Mouse (Mus musculus) forebrain, embryonic 16.5 days (tissue): ENCODE results near the gene Kank3. TPM values are rescaled to one million over a fixed set of nuclear protein-coding genes. Genes with fewer than 3 reads are reported as not detected.
"Not testable (repeated sequence)": the region's sequence is repeated elsewhere in the genome, so short reads cannot be mapped to it uniquely, and the experiment has no call there.

ENCODE experiments used
- ATAC-seq: fragments of 200-750 bp; cut with Nextera tagmentation; 2 replicates; pipeline ENCODE4 v1.8.0; 2017; ENCODE audit warnings: mild to moderate bottlenecking, moderate library complexity
- H3K27ac ChIP-seq: fragments of 300-500 bp; sonication (generic); 2 replicates; pipeline ENCODE4 v1.5.1; 2014; ENCODE audit warnings: low read length, control low read depth
- H3K27me3 ChIP-seq: fragments of 300-500 bp; sonication (generic); replicated peaks from 2 replicates; pipeline ENCODE4 v1.6.1; 2014; ENCODE audit warnings: low read length; ENCODE audit not compliant: control insufficient read depth, insufficient read depth
- H3K36me3 ChIP-seq: fragments of 300-500 bp; sonication (generic); 2 replicates; pipeline ENCODE4 v1.6.1; 2014; ENCODE audit not compliant: control insufficient read depth, insufficient read depth
- H3K4me1 ChIP-seq: fragments of 300-500 bp; sonication (generic); replicated peaks from 2 replicates; pipeline ENCODE4 v1.6.1; 2014; ENCODE audit warnings: low read length; ENCODE audit not compliant: control insufficient read depth, insufficient read depth
- H3K4me2 ChIP-seq: fragments of 300-500 bp; sonication (generic); 2 replicates; pipeline ENCODE4 v1.6.1; 2014; ENCODE audit warnings: mild to moderate bottlenecking, low read length, control low read depth
- H3K4me3 ChIP-seq: fragments of 300-500 bp; sonication (generic); replicated peaks from 2 replicates; pipeline ENCODE4 v1.5.1; 2014; ENCODE audit warnings: mild to moderate bottlenecking, low read length, control low read depth
- H3K9ac ChIP-seq: fragments of 300-500 bp; sonication (generic); replicated peaks from 2 replicates; pipeline ENCODE4 v1.6.1; 2014; ENCODE audit warnings: low read depth, low read length, control low read depth
- H3K9me3 ChIP-seq: fragments of 300-500 bp; sonication (generic); 2 replicates; pipeline ENCODE4 v1.6.1; 2016; ENCODE audit warnings: low read length; ENCODE audit not compliant: control insufficient read depth
- WGBS: fragments of 180-500 bp; shearing (Covaris S2); extraction: QIAGEN DNeasy Blood & Tissue Kit; methylation state at CpG from one replicate; pipeline ENCODE4 v1.1.7; 2014; 5-methylcytosine and 5-hydroxymethylcytosine counted together
- polyA plus RNA-seq: library from polyadenylated mRNA; unstranded; fragments of >200 nt; fragmentation: Nextera tagmentation; extraction: Ambion mirVana; gene quantifications from 2 replicates; pipeline ENCODE4 v1.2.1, GENCODE M21; 2015

Gene Kank3
- polyA plus RNA-seq, 1 experiment from 2014 or later, result 45.4 TPM

DNA sequence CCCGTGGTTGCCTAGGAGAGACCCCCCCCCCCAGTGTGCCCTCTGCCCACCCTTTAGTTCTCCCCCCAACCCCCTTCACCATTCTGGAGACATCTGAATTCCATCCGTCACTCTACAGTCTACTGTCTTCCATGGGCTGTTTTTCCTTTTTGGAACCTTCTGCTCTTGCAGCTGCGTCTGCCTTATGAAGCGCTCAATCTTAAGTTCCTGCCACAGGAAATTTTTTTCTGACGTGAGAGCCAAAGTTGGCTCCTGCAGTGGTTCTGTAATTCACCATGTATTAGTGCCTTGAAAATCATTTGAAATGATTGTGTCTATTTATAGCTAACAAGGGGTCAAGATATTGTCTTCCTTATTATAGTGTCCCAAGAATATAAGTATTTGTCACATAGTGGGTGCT, 6.3 kb downstream of the Kank3 start:
- H3K4me1 ChIP-seq, result peaks cover 17% of the 10 kb centered on the region
- no peaks in the 10 kb centered on the region for H3K9me3 ChIP-seq
- WGBS, result 56% methylated on average over 5 of the region's 5 CpGs
- peak overlapping the region; percentile 90; the same call in 1 of the 2 replicates for H3K27ac ChIP-seq
- H3K27me3 ChIP-seq, result no peaks in the 10 kb centered on the region
- no peak overlapping the region for H3K9ac ChIP-seq
- H3K4me2 ChIP-seq, result peak overlapping the region; percentile 95
- peaks cover 14% of the 10 kb centered on the region for H3K36me3 ChIP-seq
- ATAC-seq, result no peak
- H3K4me3 ChIP-seq, result peak overlapping the region; percentile 63

DNA sequence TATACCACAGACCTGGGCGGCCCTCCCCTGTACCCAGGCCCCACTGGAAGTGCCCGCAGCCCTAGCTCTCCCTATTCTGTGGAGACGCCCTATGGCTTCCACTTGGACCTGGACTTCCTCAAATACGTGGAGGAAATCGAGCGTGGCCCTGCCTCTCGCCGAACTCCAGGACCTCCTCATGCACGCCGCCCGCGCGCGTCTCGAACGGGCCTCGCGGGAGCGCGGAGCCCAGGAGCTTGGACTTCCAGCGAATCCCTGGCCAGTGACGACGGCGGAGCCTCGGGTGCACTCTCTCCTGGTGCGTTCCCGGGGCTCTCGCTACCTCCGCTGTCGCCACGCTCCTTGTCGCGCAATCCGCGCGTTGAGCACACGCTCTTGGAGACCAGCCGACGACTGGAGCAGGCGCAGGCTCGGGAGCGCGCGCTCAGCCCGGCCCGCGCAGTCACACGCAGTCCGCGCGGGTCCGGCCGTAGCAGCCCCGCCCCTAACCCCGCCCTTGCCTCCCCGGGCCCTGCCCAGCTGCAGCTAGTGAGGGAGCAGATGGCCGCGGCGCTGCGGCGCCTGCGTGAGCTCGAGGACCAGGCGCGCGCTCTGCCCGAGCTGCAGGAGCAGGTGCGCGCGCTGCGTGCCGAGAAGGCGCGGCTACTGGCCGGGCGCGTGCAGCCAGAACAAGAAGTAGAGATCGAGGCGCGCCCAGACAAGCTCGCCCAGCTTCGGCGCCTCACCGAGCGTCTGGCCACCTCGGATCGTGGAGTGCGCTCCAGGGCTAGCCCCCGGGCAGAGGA, 7.1 kb downstream of the Kank3 start:
- H3K4me2 ChIP-seq, result peak overlapping the region; percentile 95
- 1% methylated on average over 88 of the region's 89 CpGs for WGBS
- H3K27me3 ChIP-seq, result no peaks in the 10 kb centered on the region
- peaks cover 19% of the 10 kb centered on the region for H3K36me3 ChIP-seq
- peak overlapping the region; percentile 63 for H3K4me3 ChIP-seq
- H3K9me3 ChIP-seq, result no peaks in the 10 kb centered on the region
- H3K9ac ChIP-seq, result peak overlapping the region; percentile 92
- H3K27ac ChIP-seq, result peak overlapping the region; percentile 90
- H3K4me1 ChIP-seq, result peaks cover 20% of the 10 kb centered on the region
- ATAC-seq, result peak; percentile 97

DNA sequence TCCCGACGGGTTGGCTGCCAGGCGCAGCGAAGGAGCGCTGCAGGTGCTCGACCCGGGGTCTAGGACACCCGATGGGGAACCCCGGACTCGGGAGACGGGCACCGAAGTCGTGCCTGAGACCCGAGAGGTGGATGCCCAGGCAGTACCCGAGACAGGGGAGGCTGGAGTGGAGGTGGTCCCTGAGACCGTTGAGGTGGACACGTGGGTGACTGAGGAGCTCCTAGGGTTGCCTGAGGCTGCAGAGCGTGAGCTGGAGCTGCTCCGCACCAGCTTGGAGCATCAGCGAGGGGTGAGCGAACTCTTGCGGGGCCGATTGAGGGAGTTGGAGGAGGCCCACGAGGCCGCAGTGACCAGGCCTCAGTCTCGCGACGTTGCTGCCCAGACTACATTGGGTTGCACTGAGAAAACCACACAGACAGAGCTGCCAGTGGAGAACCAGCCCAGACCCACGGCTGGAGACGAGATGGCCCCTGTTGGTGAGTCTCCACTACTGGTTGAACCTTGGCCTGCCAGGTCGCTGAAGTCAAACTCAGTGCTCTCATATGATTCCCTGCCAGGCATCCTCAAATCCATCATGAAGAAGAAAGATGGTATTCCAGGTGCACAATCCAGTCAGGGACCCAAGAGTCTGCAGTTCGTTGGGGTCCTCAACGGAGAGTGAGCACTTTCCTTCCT, 7.8 kb downstream of the Kank3 start:
- 15% methylated on average over 33 of the region's 33 CpGs for WGBS
- ATAC-seq, result peak; percentile 42; the same call in 1 of the 2 replicates

DNA sequence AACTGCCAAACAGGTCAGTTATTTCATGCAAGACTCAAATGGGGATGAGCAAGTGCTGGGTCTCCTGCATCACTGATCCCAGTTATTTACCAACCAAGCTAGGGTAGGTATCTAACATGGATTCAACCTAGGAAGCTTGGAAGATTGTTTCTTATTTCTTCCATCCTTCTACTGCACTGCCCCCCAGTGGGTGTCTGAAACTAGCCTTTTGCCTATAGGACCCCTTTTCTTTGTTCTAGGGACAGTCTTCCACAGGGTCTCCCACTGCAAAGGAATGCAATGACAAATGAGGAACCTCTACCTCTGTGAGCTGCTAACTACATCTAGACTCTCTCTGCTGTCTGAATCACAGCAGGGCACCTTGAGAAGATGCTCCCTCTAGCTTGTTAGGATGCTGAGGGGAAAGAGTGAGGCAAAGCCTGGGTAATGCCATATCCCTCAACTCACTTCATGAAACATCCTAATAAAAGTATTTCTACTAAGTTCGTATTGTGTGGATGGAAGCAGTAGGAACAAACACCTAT, 12.2 kb downstream of the Kank3 start:
- no peak overlapping the region for H3K4me3 ChIP-seq
- H3K36me3 ChIP-seq, result peaks cover 19% of the 10 kb centered on the region
- 88% methylated on average over 1 of the region's 1 CpGs for WGBS
- no peak for ATAC-seq
- peaks cover 37% of the 10 kb centered on the region for H3K4me1 ChIP-seq
- no peak overlapping the region for H3K9ac ChIP-seq
- no peak overlapping the region for H3K27ac ChIP-seq
- H3K27me3 ChIP-seq, result no peaks in the 10 kb centered on the region
- no peaks in the 10 kb centered on the region for H3K9me3 ChIP-seq
- H3K4me2 ChIP-seq, result no peak overlapping the region

More for the DNA sequence above, 7.8 kb downstream of the Kank3 start:
- no peaks in the 10 kb centered on the region for H3K27me3 ChIP-seq
- peak overlapping the region; percentile 90 for H3K27ac ChIP-seq
- peak overlapping the region; percentile 95 for H3K4me2 ChIP-seq
- peaks cover 19% of the 10 kb centered on the region for H3K36me3 ChIP-seq
- no peaks in the 10 kb centered on the region for H3K9me3 ChIP-seq
- H3K4me1 ChIP-seq, result peaks cover 27% of the 10 kb centered on the region
- peak overlapping the region; percentile 92 for H3K9ac ChIP-seq
- H3K4me3 ChIP-seq, result peak overlapping the region; percentile 63

DNA sequence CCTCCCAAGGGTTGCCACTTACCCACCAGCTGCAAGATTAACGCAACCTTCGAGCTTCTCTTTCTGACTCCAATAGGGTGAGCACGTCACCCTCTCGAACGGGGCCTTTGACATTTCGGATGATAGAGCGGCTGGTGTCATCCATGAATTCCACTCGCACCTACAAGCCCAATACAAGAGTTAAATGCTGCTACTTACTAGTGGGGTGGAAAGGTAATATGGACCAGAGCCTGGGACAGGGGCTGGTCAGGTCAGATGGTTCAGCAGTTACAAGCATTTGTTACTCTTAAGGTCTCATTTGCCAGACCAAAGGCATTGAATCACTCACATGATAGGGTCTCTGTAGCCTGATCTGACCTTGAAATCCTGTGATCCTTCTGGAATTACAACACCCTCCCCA, 12.9 kb downstream of the Kank3 start:
- ATAC-seq, H3K27me3 ChIP-seq, H3K27ac ChIP-seq, H3K9me3 ChIP-seq: not testable (repeated sequence)
- Histone ChIP-seq H3K36me3 (peaks cover 19% of the 10 kb centered on the region), H3K4me1 (peaks cover 32% of the 10 kb centered on the region), H3K4me3 (peak overlapping the region; percentile 85), H3K4me2 (peak overlapping the region; percentile 94), H3K9ac (peak overlapping the region; percentile 79)
- WGBS, result 82% methylated on average over 8 of the region's 8 CpGs

DNA sequence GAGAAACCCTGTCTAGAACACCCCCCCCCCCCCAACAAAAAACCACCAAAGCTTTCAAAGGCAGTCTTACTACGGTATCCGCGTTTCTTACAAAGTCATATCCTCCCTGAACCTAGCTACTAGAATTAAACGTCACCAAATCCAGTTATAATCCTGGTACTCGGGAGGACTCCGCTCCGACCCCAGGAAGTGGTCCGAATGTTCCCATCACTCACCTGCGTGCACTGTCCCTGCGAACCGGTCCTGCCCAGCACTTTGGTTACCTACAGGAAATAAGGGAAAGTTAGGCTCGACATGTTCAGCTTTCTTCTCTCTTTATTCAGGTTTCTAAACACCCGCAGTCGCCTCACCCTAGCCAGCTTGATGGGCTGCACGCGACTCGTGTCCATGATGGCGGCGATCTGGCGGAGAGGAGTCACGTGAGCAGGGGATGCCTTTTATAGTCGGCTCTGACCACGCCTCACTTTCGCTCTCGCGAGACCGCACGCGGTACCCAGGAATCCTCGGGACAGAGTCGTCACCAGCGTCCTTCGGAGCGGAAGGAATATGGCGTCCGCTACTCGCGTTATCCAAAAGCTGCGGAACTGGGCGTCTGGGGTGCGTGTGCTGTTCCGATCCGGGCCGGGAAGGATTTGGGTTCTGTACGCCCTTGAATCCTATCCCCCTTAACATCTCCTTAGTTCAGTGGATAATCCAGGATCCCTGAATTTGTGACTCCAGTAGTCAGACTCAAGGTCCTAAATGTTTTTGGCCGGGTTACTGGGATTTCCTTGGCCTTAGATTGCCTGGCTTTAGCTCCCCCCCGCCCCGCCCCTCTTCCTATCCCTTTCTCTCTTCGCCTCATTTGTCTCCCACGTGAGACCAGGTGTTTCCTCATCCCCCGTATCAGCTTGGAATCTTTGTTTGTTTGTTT, 14.0 kb downstream of the Kank3 start, which contains the start of the genes Rps28 and Ndufa7:
Rps28 (minus strand) TSS at position 479 of the 913 bp plus-strand sequence.
Ndufa7 (plus strand) TSS at position 489 of the 913 bp plus-strand sequence.
- Histone ChIP-seq H3K9ac (peak within 1 kb of the TSS; percentile 79), H3K36me3 (peaks cover 19% of the 10 kb centered on the region), H3K27ac (peak within 1 kb of the TSS; percentile 77), H3K9me3 (no peaks in the 10 kb centered on the region), H3K4me2 (peak within 1 kb of the TSS; percentile 94), H3K4me1 (peaks cover 26% of the 10 kb centered on the region), H3K4me3 (peak within 1 kb of the TSS; percentile 85), H3K27me3 (no peaks in the 10 kb centered on the region)
- peak; percentile 95 for ATAC-seq
- under 1% methylated on average over 51 of the region's 51 CpGs for WGBS

DNA sequence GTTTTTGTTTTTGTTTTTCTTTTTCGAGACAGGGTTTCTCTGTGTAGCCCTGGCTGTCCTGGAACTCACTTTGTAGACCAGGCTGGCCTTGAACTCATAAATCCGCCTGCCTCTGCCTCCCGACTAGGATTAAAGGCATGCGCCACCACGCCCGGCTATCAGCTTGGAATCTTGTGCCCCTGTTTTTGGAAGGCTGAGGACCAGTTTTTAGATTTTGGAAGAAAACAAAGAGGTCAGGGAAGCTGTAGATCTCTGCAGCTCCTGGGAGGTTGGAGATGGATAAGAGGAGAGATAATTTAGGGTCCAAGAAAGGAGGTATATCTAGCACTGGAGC, 14.6 kb downstream of the Kank3 start:
- Histone ChIP-seq H3K4me2 (peak overlapping the region; percentile 65), H3K4me1 (peaks cover 26% of the 10 kb centered on the region), H3K9ac (peak overlapping the region; percentile 68), H3K4me3 (peak overlapping the region; percentile 85), H3K27ac (peak overlapping the region; percentile 77), H3K36me3 (peaks cover 20% of the 10 kb centered on the region)
- WGBS, result 5% methylated on average over 6 of the region's 6 CpGs
- not testable (repeated sequence) for ATAC-seq, H3K27me3 ChIP-seq, H3K9me3 ChIP-seq

DNA sequence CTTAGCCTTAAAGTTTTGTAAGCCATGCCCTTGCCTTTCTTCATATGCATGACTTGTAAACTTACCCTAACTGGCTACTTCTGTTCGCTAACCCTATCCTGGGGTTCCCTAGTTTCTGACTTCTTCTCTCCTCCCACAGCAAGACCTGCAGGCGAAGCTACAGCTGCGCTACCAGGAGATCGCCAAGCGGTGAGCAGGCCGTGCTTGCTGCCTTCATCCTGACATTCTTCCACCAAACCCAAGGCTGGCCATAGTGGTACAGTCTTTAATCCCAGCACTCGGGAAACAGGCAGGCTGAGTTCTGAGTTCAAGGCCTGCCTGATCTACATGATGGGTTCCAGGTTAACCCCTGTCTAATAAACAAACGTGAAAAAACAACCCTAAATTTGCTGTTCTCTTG, 15.1 kb downstream of the Kank3 start:
- Histone ChIP-seq H3K4me3 (no peak overlapping the region; the same call in 1 of the 2 replicates), H3K4me1 (peaks cover 26% of the 10 kb centered on the region), H3K27me3 (no peaks in the 10 kb centered on the region), H3K4me2 (peak overlapping the region; percentile 65), H3K9me3 (no peaks in the 10 kb centered on the region), H3K36me3 (peaks cover 23% of the 10 kb centered on the region), H3K9ac (peak overlapping the region; percentile 68; the same call in 1 of the 2 replicates), H3K27ac (no peak overlapping the region)
- 87% methylated on average over 8 of the region's 8 CpGs for WGBS
- no peak for ATAC-seq
